Mouse (Mus musculus) B cell, adult 2 months (primary cell): ENCODE results near the gene Gcgr.

Experiments used
- DNase-seq, 2 experiments: peaks; one replicate each; pipeline ENCODE4 v3.0.0; 2022

The Gcgr gene

DNA sequence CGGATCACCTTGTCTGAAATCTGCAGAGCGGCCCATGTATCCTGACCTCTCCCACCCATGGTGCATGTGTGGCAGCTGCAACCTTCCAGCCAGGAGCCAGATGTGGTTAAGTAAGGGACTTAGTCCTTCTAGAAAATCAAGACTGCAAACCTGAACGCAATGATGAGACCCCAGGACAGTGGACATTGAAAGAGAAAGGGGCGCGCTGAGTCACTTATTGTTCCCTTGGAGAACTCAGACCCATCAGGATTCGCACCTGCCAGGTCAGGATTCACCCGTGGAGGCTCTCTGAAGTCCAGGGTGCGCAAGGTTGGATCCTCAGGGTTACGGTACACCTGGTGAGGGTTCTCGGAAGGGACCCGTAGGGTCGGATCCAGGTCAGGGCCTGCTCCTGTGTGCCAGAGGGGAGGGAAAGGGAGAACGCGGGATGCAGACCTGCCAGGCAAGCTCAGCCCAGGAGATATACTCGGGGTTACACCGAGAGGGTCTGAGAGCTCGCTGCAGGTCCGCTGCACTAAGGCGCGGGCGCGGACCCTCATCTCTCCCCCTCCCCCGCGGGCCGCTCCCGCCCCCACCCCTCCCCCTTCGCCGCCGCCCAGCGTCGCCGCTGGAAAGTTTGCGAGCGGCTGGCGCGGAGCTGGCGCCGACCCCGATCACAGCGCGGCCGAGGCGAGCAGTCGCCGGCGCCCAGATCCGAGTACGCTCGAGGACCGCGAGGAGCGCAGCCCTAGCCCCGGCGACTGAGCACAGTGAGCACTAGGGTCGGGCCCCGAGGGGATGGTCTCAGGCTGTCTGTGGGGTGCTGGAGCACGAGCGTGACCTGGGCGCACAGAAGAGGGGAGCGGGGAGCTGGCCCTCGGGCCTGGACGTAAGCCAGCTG lies at the start of gene Gcgr:
Gcgr (plus strand) TSS at position 615 of the 880 bp plus-strand sequence.
- peak in 1 of 2 experiments; percentile 38 for DNase-seq

DNA sequence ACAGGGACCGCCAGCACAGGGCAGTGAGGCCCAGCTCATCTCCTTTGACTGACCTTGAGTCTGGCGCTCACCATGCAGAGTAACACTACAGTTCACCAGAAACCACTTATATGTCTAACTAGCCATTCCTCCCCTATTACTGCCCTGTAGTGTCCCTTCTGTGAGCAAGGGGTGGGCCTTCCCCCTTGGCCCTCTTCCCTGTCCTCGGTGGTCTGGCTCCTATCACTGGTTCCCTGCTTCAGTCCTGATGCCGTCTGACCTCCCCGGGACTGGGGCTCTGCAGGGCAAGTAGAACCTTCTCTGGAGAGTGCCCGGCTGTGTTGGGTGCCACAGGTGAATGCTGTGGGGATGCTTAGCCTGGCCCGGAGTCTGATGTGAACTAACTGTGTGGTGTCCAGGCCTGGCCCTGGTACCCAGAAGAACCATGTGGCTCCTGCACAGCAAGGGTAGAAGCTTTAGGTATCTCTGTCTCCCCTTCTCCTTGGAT lies 47.0 kb upstream of the Gcgr start:
- DNase-seq: no peak

DNA sequence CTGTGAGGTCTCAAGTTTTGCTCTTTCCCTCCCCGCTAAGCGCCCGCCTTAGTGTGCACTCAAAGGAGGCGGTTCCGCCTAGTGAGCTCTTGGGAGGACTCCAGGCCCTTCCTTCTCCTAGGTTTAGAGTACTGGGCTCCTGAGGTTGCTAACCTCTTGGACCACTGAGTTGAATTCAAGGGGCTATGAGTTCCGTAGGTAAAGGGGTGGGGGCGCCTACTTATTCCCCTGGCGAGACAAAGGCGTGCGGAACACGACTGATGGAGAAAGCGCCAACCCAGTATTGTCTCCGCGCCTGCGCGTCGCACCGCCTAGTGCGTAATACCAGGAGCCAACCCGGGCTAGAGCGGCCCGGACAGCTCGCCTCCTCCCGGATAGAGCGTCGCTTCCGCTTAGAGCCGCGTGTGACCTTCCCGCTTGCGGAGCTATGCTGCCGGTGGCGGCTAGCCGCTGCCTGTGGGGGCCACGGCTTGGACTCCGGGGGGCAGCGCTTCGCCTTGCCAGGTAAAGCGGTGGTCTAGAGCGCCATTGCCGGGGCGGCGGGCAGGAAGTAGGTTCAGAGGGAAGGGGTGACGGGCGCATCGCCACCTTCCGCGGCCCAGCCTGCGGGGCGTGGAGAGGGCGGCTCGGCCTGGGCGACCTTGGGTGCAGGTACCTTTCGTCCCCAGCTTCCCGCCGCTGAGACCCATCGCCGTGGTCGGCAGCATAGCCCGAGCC lies 46.1 kb upstream of the Gcgr start, which contains the start of gene Mrpl12:
Mrpl12 (plus strand) TSS at position 349 of the 717 bp plus-strand sequence.
- DNase-seq: peak; percentile 85 to 86

DNA sequence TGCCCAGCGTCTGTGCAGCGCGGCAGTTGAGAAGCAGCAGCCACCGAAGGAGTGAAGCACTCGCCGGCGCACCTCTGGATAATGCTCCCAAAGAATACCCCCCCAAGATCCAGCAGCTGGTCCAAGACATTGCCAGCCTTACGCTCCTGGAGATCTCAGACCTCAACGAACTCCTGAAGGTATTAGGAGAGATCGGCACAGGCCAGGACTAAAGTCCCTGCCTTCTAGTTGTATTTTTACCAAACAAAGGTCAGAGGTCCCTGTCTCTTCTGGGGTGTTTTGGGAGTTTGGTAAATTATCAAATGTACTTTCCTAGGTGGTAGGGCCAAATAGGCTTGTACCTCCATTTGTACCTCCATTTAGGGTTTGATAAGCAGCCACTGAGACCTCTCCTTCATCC lies 45.2 kb upstream of the Gcgr start:
- no peak for DNase-seq

DNA sequence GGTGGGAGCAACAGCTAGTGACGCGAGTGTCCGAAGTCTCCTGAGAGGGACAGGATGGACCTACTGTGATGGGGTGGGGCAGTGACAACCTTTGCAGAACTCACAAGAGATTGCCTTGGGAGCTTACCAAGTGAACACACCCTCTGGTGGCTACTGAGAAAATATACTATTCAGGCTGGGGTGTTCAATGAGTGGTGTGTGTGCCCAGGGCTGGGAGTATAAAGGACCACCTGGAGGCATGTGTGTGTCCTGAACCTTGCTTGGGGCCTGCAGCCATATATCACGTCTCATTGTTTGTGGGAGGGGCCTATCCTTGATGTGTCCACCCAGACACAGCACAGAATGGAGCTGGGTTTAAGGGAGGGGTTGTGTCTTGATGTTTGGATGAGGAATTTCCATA lies 42.0 kb upstream of the Gcgr start:
- DNase-seq: no peak

DNA sequence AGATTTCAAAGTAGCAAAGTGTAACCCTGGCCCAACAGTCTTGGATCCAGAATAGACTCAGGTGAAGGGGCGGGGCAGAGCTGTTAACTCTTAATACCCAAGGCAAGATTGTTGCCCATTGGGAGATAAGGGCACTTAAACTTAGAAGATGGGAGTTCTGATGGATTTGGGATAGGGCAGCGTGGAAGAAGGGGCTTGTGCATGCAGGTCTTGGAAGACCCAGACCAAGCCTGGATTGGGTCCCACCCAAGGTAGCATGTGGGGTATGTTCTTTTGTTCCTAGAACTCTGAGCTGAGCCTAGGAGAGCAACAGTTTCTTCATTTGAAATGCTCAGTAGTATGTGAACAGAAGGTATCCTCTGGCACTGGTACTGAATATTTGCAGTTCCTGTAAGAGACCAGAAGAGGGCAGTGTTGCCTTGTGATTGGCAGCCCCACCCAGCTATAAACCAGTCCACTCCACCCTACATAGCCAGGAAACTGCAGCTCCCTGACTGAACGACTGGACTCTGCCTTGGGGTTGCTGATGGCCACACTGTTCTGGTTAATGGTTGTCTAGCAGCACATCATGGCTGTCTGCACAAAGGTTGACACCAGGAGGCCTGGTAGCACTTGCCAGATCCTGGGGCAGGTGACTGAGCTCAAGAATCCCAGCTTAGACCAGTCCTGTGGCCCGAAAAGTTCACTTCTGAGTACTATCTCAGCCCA lies 41.3 kb upstream of the Gcgr start:
- DNase-seq: peak; percentile 72 to 76

DNA sequence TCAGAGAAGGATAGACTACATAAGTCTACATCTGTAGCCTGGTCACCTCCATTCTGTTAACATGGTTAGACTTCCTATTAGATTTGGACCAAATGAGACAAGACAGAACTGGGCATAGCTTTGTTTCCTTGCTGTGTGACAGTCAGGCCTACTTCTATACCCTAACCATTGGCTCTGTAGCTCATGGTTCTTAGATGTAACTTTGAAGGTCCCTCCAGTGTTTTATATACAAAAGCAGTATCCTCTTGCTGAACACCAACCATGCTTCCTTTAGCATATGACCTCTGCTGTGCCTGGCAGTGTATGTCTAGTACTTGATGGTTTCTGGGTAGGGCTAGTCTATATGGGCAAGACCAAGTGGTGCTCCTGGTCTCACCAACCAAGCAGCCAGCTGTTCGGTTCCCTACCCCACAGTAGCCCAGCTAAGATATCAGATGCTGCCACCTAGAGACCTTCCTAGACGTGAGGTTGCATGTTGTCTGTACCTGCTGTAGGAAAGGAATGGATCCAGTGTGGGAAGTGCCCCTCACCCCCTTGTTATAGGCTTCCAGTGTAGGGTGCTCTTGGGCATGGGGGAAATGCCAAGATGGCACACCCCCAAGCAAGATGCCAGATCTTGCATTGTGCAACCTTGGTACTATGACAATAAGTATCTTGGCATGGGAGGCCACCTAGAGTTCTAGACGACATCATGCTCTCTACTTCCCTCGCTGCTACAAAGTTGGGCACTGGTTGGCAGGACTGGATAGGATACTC lies 40.0 kb upstream of the Gcgr start:
- DNase-seq: no peak

DNA sequence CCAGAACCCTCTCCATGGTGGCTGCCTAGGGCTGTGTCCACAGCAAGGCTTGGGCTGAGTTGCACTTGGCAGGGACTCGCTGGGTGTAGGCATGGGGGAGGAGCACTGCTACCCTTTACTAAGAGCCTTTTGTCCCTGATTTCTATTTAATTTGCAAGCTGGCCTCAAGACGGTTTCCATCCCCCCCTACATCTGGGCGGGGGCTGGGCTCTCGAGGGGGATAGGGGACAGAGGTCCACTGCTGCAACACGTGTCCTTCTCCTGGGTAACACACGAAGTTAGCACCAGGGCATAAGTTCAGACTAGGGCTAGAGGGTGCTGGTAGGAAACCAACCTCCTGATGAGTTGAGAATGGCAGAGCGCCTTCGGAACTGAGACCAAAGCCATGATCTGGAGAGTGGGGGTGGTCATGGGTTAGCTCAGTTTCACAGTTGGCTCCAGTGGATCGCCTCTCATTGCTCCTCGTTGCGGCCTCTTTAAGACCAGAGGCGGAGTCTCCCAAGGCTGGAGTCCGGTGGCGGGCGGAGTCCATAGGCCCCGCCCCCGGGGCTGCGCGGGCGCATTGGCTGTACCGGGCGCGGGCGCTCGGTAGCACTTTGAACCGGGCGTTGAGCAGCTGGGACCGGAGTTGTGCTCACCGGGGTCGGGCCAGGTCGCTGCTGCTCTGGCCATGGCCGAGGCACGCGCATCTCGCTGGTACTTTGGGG lies 39.0 kb upstream of the Gcgr start, which contains the start of gene Slc25a10:
Slc25a10 (plus strand) TSS at position 524 of the 707 bp plus-strand sequence.
- DNase-seq: peak; percentile 76 to 83

DNA sequence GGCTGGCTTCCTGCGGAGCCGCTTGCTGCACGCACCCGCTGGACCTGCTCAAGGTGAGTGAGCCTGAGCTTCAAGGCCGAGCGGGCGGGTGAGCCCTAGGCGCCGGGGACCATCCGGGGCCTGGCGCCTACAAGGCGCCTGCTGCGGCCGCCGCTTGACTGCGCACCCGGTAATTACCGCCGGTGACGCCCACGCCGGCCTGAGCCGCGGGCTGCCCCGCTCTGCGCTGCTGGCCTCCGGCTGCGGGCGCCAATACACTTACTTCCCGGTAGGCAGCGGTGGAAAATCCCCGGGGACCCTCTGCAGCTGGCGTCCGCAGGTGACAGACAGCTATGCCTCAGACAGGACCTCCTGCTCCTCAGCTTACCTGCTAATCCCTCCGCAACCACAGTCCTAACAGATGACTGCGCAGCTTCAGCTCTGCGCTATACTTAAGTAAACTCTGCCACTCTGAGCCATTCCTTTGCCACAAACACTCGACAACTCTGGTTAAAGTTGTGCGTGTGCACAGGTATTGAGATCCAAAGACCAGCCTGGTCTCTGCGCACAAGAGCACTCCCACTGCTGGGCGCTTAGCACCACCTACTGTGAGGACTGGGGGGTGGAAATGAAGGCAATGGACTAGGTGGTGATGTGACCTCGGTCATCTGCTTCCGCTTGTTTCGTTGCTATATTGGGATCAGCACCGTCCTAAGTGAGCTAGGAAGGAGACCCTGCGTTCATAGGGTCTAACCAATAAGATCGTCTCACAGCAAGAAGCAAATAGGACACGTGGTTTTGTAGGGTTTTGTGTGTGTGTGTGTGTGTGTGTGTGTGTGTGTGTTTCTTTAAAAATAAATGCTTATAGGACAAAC lies 38.2 kb upstream of the Gcgr start:
- DNase-seq: peak; percentile 45 to 53

DNA sequence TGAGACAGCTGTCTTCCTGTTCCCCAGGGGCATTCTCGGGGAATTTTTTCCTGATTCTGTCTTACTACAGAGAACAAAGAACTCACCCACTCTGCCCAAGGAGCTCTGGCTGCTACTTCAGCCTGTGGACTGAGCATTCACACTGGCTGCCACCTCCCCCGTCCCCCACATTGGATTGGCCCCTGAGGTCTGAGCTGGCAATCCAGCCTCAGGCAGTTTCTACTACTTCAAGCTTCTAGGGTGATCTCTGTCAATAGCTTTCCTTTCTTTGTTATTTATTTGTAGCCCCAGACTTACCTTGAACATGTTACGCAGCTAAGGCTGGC lies 37.7 kb upstream of the Gcgr start:
- DNase-seq: no peak

DNA sequence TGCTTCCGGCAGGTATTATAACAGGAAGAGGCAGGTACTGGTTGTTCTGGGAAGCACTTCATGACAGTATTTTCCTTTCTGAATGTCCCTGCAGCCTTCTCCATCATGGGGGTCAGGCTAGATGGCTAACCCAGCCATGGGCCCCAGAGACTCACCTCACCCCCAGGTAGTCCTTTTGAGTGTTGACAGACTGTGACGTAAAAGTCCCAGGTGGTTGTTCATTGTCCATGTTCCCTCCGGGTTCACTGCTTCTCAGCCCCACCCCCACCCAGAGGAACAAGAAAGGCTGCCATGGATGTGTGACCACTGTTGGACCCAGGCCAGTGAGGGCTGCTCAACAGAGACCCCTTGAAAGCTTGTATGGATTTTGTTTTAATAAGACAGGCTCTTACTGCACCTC lies 37.1 kb upstream of the Gcgr start:
- DNase-seq: no peak

DNA sequence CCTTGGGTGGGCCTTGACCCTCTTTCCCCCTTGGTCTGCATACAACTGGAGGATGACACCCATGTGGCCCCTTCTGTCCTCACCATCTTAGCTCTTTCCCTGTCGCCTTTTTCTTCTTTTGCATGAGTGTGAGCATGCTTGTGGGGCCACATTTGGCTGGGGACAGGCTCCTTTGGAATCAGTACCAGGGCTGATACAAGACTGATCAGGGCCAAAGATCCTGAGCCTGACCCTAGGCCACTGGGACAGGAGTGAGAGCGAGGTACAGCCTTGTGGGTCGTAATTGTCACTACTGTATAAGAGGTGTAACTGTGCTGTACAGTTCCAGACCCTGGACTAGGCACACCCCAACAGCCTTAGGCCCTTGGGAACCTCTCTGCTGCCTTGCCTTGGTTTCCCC lies 36.6 kb upstream of the Gcgr start:
- DNase-seq: no peak

DNA sequence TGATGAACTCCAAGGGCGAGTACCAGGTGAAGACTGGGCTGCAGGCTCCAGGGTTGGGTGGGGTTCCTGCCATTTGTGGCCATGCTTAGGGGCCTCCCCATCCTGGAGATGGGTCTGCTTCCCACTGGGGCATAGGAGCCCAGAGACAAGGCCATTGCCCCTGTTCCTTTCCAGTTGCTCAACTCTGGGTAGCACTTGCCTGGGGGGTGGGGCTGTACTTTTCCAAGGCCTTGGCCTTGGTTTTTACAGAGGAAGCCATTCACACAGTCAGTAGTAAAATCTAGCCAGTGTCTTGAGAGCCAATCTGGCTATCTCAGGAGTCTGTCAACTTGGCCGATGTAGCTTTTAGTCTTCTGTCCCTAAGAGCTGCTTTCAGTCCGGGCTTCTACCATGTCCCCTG lies 33.1 kb upstream of the Gcgr start:
- no peak for DNase-seq

DNA sequence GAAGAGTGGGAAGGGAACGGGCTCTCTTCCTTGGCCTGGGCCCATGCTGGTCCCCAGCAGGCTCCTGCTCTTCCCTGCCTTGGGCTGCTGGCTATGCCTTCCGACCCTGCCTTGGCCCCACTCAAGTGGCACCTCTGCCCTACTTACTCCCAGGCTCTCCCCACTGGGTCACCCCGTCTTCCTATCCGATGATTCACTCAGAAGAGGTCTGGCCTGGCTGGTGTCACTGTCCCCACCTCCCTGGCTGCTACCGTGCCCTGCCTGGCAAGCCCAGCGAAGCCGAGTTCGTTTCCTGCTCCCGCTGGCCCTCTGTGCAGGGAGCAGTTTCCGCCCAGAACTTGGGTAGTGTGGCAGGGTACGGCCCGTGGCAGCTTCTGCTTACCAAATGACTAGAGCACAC lies 32.3 kb upstream of the Gcgr start:
- DNase-seq: no peak

DNA sequence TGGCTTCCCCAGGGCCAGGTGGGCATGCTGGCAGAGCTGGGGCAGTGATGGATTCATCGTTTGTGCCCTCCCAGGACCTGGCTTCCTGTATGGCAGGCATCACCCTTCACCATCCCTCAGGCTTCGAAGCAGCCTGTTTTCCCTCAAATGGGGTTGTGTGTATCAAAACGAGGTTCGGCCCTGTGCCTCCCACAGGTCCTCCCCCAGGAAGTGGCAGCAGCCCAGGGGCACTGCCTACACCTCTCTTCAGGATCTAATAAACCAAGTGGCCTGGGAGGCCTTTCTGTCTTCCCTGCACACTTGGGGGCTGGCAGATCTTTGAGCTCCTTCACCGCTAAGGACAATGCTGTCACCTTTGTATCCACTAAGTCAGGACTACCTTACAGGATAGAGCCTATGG lies 31.6 kb upstream of the Gcgr start:
- DNase-seq: no peak

DNA sequence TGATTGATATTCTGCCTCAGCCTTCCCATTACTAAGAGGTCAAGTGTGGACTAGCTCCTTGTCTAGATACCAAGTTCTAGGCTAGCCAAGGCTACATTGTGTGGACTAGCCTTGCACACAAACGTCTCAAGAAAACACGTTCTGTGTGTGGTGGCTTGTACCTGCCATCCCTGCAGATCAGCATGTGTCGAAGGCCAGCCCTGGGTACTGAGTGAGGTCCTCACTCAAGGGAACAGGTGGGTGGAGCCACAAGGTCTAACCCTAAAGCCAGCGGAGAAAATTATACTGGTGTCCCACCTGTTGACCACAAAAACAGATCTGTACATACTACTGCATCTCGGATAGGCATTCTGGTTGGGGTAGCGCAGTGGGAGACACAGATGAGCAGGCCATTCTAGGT lies 30.6 kb upstream of the Gcgr start:
- no peak for DNase-seq

DNA sequence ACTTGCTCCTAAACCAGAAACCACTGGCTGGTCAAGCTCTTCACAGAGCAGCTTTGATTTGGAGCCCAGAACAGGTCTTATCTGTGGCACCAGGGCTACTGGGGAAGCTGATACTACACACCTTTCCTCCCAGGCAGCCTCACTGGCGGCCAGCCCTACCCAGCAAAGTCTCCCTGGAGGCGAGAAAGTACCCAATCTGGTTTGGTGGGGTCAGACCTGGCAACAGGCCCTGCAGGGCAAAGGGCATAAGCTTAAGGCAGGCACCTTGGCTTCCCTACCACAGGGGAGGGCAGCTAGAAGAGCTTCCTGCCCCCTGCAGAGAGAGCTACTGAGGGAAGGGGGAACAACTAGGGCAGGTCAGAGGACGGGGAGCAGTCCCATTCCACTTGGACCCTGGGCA lies 30.1 kb upstream of the Gcgr start:
- DNase-seq: no peak

DNA sequence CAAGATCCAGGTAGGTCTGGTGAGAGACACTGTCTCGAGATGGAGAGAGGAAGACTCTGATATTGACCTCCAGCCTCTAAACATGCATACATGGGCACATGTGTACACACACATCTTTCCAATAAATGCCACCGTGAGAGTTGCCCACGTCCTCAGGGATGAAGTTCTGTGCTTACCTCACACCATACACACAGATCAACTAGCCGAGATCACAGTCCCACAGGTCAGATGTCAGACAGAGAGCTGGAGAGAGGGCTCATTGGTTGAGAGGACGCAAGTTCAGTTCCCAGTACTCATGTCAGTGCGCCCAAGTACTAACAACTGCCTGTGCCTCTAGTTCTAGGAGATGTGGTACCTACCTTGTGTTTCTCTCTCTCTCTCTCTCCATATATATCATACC lies 29.5 kb upstream of the Gcgr start:
- DNase-seq: no peak

DNA sequence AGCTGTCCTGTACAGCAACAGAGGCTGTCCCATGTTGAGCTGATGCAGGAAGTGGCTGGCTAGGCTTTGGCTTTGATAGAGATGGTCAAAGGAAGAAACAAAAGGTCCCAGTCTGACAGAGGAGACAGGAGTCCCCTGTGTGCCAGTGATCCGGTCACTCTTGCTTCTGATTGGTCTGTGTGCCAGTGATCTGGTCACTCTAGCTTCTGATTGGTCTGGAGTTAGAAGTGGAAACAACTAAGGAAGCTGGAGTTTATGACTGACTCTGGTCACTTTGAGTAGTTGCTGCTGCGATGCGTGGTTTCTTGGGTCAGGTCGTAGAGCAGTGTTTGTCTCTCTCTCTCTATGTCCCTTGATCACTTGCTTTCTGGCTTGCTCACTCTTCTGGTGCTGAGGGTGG lies 28.8 kb upstream of the Gcgr start:
- DNase-seq: no peak

DNA sequence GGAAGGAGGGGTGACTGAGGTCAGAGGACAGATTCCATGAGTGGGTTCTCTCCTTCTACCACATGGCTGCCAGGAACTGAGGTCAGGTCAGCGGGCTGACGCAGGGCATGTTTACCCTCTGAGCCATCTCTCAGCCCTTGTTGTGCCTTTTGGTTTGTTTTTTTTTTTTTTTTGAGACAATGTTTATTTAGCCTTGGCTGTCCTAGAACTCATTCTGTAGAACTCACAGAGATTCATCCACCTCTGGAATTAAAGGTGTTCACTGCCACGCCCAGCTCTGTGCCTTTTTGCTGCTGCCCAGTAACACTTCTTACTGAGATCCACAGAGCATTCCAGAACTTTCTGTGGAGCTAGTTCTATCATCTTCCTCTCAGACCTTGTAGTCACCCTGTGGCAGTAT lies 24.8 kb upstream of the Gcgr start:
- DNase-seq: no peak

DNA sequence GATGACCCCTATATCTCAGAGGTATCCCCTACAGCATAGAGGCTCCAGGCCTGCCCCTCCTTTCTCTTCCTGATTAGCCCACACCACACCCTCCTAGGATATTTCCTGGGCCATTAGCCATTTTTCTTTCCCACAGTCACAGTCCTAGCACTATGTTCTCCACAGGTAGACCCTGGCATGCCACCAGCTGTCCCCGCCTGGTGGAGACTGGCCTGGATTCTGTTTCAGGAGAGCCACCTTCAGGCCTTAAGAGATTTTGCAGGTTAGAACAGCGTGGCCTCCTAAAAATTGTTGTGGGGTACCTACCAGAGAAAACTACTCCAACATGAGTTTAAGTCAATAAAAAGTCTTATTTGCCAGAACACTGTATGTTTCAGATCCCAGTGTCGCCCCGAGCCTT lies 23.6 kb upstream of the Gcgr start:
- DNase-seq: no peak
